Mouse (Mus musculus): ENCODE measurements around the gene Sugct. TPM values are rescaled to one million over a fixed set of nuclear protein-coding genes. Genes with fewer than 3 reads are reported as not detected.
A peak's percentile ranks its signal among the peaks of the same experiment; 100 is the strongest.

Sugct gene
- polyA plus RNA-seq, 1 experiment from 2014 or later: 2.7 TPM

DNA sequence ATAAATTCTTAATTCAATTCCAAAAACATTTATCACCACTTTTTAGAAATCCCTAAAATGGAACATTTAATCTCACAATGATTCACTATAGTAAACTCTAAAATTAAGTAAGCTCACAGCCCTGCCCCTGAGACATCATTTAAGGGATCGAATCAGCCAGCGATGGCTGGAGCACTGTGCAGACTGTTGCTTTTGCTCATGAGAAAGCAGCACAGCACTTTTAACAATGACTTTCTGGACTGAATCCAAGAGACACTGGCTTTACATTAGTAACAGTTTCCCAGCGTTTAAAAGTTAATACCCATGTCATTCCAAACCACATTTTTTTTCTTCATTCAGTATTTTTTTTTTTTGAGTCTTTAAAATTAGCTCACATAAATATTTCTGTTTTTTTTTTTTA lies 398.9 kb downstream of the Sugct start:
- Histone ChIP-seq H3K27me3 (ENCODE audit: control insufficient read depth, insufficient read depth, low read length) (no peaks in the 10 kb centered on the region), H3K4me1 (ENCODE audit: control insufficient read depth, insufficient read depth, low read length) (no peaks in the 10 kb centered on the region), H3K4me3 (ENCODE audit: low read depth, low read length) (no peak overlapping the region), H3K9me3 (ENCODE audit: control insufficient read depth, low read length) (no peaks in the 10 kb centered on the region), H3K4me2 (ENCODE audit: low read depth) (no peak overlapping the region), H3K27ac (ENCODE audit: low read depth, low read length) (no peak overlapping the region), H3K36me3 (ENCODE audit: control insufficient read depth, insufficient read depth, low read length) (no peaks in the 10 kb centered on the region), H3K9ac (ENCODE audit: low read length) (no peak overlapping the region)
- 78% methylated on average over 3 of the region's 3 CpGs for WGBS
- no peak for ATAC-seq (ENCODE audit: insufficient read depth, low FRiP score, low TSS enrichment)
- DNase-seq (ENCODE audit: low spot score): no peak

DNA sequence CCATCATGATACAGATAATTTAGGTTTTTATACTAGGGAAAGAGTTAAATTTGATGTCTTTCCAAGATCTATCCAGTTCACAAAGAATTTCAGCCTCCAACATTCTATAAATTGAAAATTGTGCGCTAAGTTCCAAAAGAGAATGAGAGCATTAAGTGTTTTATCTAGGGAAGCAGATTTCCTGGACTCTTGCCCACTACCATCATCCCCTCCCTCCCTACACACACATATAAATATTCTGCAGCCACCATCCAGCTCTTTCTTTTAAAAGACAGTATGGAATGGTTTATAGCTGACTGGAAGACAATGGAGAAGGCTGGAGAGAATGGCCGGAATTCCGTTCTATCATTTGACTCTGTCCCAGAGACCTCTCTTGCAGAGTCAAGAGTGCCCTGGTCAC lies 404.3 kb downstream of the Sugct start:
- no peaks in the 10 kb centered on the region for H3K36me3 ChIP-seq (ENCODE audit: control insufficient read depth, insufficient read depth, low read length)
- H3K4me1 ChIP-seq (ENCODE audit: control insufficient read depth, insufficient read depth, low read length): no peaks in the 10 kb centered on the region
- no peak overlapping the region for H3K4me3 ChIP-seq (ENCODE audit: low read depth, low read length)
- WGBS: 64% methylated on average over 3 of the region's 3 CpGs
- DNase-seq (ENCODE audit: low spot score) (no peak), ATAC-seq (ENCODE audit: insufficient read depth, low FRiP score, low TSS enrichment) (no peak)
- no peaks in the 10 kb centered on the region for H3K27me3 ChIP-seq (ENCODE audit: control insufficient read depth, insufficient read depth, low read length)
- no peaks in the 10 kb centered on the region for H3K9me3 ChIP-seq (ENCODE audit: control insufficient read depth, low read length)
- no peak overlapping the region for H3K27ac ChIP-seq (ENCODE audit: low read depth, low read length)
- H3K9ac ChIP-seq (ENCODE audit: low read length): no peak overlapping the region
- H3K4me2 ChIP-seq (ENCODE audit: low read depth): no peak overlapping the region

DNA sequence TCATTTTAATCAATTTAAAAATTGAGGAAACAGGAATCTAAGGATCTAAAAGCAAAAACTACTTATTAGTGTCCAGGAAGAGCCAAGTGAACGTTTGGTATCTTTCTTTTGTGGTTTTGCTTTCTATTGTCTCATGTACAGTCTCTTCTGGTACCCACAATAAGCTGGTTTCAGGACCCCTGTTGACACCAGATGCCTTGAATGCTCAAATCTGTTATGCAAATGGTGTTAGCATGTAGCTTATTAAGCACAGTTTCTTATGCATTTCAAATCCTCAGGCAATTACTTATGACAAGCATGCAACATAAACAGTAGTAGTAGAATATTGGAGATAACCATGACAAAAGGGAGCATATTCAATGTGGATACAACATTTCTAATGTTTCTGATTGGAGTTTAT lies 407.0 kb downstream of the Sugct start:
- H3K9me3 ChIP-seq (ENCODE audit: control insufficient read depth, low read length): no peaks in the 10 kb centered on the region
- no peaks in the 10 kb centered on the region for H3K27me3 ChIP-seq (ENCODE audit: control insufficient read depth, insufficient read depth, low read length)
- H3K9ac ChIP-seq (ENCODE audit: low read length): no peak overlapping the region
- H3K4me3 ChIP-seq (ENCODE audit: low read depth, low read length): no peak overlapping the region
- 50% methylated on average over 1 of the region's 1 CpGs for WGBS
- H3K4me1 ChIP-seq (ENCODE audit: control insufficient read depth, insufficient read depth, low read length): no peaks in the 10 kb centered on the region
- no peak overlapping the region for H3K27ac ChIP-seq (ENCODE audit: low read depth, low read length)
- H3K36me3 ChIP-seq (ENCODE audit: control insufficient read depth, insufficient read depth, low read length): no peaks in the 10 kb centered on the region
- no peak overlapping the region for H3K4me2 ChIP-seq (ENCODE audit: low read depth)
- ATAC-seq (ENCODE audit: insufficient read depth, low FRiP score, low TSS enrichment) (no peak), DNase-seq (ENCODE audit: low spot score) (no peak)

DNA sequence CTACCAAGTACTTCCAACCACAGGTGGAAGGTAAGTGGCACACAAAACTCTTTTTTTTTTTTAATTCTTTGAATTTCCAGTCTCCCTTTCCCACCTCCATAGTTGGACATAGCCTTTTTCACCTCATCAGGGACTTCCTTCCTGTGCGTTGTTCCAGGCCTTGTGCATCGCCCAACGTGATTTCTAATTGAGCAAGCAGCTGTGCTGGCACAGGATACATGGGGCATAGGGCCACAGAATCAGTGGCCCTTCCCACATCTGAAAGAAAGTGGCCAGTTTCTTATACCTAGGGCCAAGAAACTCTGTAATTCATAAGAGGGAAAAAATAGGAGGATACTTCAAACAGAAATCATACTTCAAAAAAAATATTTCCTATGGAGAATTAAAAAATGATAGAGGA lies 449.4 kb downstream of the Sugct start:
- 88% methylated on average over 3 of the region's 3 CpGs for WGBS
- ATAC-seq (ENCODE audit: insufficient read depth, low FRiP score, low TSS enrichment) (no peak), DNase-seq (ENCODE audit: low spot score) (no peak)

DNA sequence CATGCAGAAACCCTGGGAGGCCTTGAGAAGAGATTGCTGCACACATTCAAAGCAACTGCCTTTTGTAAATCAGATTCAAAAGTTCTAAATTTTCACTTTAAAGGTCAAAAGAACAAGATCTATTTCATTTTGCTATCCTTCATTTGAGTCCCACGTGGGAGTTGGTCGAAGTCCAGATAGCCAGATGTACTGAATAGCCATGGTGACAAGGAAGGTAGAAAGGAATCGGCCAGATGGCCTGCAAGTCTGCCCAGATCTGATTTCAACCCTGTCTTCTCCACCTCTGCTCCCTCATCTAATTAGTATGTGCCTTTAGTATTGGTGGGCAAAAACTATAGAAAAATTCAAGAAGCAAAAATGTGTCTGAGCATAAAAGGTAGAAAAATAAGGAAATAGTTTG lies 478.8 kb downstream of the Sugct start:
- WGBS: 50% methylated on average over 3 of the region's 3 CpGs
- Histone ChIP-seq H3K9me3 (ENCODE audit: control insufficient read depth, low read length) (no peaks in the 10 kb centered on the region), H3K27me3 (ENCODE audit: control insufficient read depth, insufficient read depth, low read length) (no peaks in the 10 kb centered on the region), H3K4me2 (ENCODE audit: low read depth) (no peak overlapping the region), H3K4me1 (ENCODE audit: control insufficient read depth, insufficient read depth, low read length) (no peaks in the 10 kb centered on the region), H3K4me3 (ENCODE audit: low read depth, low read length) (no peak overlapping the region), H3K36me3 (ENCODE audit: control insufficient read depth, insufficient read depth, low read length) (no peaks in the 10 kb centered on the region), H3K9ac (ENCODE audit: low read length) (no peak overlapping the region), H3K27ac (ENCODE audit: low read depth, low read length) (no peak overlapping the region)
- DNase-seq (ENCODE audit: low spot score) (no peak), ATAC-seq (ENCODE audit: insufficient read depth, low FRiP score, low TSS enrichment) (no peak)

More for the DNA sequence above, 449.4 kb downstream of the Sugct start:
- Histone ChIP-seq H3K4me1 (ENCODE audit: control insufficient read depth, insufficient read depth, low read length) (no peaks in the 10 kb centered on the region), H3K9me3 (ENCODE audit: control insufficient read depth, low read length) (no peaks in the 10 kb centered on the region), H3K4me3 (ENCODE audit: low read depth, low read length) (no peak overlapping the region), H3K27ac (ENCODE audit: low read depth, low read length) (no peak overlapping the region), H3K4me2 (ENCODE audit: low read depth) (no peak overlapping the region), H3K9ac (ENCODE audit: low read length) (no peak overlapping the region), H3K27me3 (ENCODE audit: control insufficient read depth, insufficient read depth, low read length) (no peaks in the 10 kb centered on the region), H3K36me3 (ENCODE audit: control insufficient read depth, insufficient read depth, low read length) (no peaks in the 10 kb centered on the region)

DNA sequence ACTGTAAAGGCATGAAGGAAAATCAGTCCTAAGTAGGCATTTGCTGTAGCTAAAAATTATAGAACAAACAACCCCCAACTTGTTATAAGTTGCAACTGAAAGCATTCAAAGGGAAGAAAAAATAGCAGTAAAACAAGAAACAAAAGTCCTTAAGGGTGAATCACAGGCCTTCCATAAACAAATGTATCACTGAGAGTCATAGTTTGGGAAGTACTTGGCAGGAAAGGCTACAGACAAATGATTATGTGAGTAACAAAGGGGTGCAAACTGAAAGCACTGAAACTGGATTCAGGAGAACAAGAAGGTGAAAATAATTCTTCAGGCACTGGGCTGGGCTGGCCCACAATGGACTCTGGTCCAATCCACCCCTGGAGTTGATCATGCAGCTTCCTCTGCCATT lies 482.7 kb downstream of the Sugct start:
- DNase-seq (ENCODE audit: low spot score): no peak
- no peak overlapping the region for H3K4me3 ChIP-seq (ENCODE audit: low read depth, low read length)
- no peaks in the 10 kb centered on the region for H3K27me3 ChIP-seq (ENCODE audit: control insufficient read depth, insufficient read depth, low read length)
- H3K4me1 ChIP-seq (ENCODE audit: control insufficient read depth, insufficient read depth, low read length): no peaks in the 10 kb centered on the region
- H3K27ac ChIP-seq (ENCODE audit: low read depth, low read length): no peak overlapping the region
- ATAC-seq (ENCODE audit: insufficient read depth, low FRiP score, low TSS enrichment): no peak
- H3K36me3 ChIP-seq (ENCODE audit: control insufficient read depth, insufficient read depth, low read length): no peaks in the 10 kb centered on the region
- no peak overlapping the region for H3K4me2 ChIP-seq (ENCODE audit: low read depth)
- no peak overlapping the region for H3K9ac ChIP-seq (ENCODE audit: low read length)
- H3K9me3 ChIP-seq (ENCODE audit: control insufficient read depth, low read length): no peaks in the 10 kb centered on the region

DNA sequence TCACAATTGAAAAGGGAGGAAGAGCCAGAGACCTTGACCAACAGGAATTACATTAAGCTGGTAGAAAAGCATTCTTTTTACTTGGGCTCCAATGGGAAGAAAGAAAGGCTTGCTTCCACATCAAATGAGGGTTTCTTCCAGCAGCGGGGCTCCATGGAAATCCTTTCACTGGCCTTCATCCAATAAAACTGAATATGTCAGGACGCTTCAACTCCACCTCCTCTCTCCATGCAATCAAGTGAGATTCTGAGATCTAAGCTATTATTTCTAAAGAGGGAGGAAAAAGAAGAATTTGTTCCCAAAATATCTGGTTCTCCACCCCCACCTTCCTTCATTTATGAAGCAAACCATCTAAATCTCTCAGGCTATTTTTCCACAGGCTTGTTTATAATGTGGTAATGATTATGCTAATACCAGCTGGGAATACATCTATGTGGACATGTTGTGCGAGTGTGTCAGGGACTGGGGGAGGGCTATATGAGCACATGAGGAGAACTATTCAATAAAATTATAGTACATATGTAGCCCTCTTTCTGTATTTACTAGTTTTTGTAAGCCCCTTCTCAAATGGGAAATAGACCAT lies 505.1 kb downstream of the Sugct start:
- no peak for DNase-seq (ENCODE audit: low spot score)
- no peaks in the 10 kb centered on the region for H3K27me3 ChIP-seq (ENCODE audit: control insufficient read depth, insufficient read depth, low read length)
- H3K9me3 ChIP-seq (ENCODE audit: control insufficient read depth, low read length): no peaks in the 10 kb centered on the region
- no peak overlapping the region for H3K4me3 ChIP-seq (ENCODE audit: low read depth, low read length)
- WGBS: 76% methylated on average over 3 of the region's 3 CpGs
- H3K9ac ChIP-seq (ENCODE audit: low read length): no peak overlapping the region
- ATAC-seq (ENCODE audit: insufficient read depth, low FRiP score, low TSS enrichment): no peak
- no peaks in the 10 kb centered on the region for H3K36me3 ChIP-seq (ENCODE audit: control insufficient read depth, insufficient read depth, low read length)
- no peak overlapping the region for H3K27ac ChIP-seq (ENCODE audit: low read depth, low read length)
- H3K4me2 ChIP-seq (ENCODE audit: low read depth): no peak overlapping the region
- no peaks in the 10 kb centered on the region for H3K4me1 ChIP-seq (ENCODE audit: control insufficient read depth, insufficient read depth, low read length)

DNA sequence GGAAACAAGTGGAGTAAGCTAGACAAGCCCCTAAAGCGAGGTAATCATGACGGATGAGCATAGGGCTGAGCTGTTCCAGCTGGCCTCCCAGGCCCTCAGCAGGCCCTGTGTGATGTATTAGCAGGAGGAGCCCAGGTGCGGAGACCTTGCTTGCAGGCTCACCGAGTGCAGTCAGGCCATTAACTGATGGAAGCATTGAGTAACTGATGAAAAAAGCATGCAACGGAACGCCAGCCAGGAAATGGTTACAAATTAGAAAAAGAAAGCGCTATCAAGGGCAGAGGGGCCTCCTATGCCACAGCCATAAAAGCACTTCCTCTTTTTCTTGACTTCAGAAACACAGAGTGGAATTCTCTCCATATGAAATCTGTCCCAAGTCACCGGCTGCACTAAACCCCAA lies 510.1 kb downstream of the Sugct start:
- peak; percentile 49 for DNase-seq (ENCODE audit: low spot score)
- Histone ChIP-seq H3K4me3 (ENCODE audit: low read depth, low read length) (no peak overlapping the region), H3K9ac (ENCODE audit: low read length) (no peak overlapping the region), H3K4me1 (ENCODE audit: control insufficient read depth, insufficient read depth, low read length) (no peaks in the 10 kb centered on the region), H3K36me3 (ENCODE audit: control insufficient read depth, insufficient read depth, low read length) (no peaks in the 10 kb centered on the region), H3K4me2 (ENCODE audit: low read depth) (no peak overlapping the region), H3K9me3 (ENCODE audit: control insufficient read depth, low read length) (no peaks in the 10 kb centered on the region), H3K27ac (ENCODE audit: low read depth, low read length) (no peak overlapping the region), H3K27me3 (ENCODE audit: control insufficient read depth, insufficient read depth, low read length) (no peaks in the 10 kb centered on the region)
- 43% methylated on average over 8 of the region's 8 CpGs for WGBS
- ATAC-seq (ENCODE audit: insufficient read depth, low FRiP score, low TSS enrichment): no peak

DNA sequence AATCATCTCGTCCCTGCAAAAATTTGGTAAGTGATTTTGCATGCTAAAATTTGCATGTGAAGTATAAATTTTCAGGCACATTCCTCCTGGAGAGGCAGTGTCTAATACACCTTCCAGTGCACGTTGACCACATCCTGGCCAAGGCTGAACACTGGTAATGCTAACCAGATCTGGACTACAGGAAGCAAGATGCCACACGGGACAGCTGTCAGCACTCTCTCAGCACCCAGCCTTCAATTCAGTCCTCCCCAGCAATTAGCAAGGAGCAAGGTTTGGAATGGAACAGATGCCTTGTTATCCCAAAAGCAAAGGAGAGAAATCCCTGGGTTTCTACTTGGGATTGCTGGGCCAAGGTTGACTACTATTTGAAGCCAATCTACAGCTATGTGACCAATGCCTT lies 529.4 kb downstream of the Sugct start:
- Histone ChIP-seq H3K27me3 (ENCODE audit: control insufficient read depth, insufficient read depth, low read length) (no peaks in the 10 kb centered on the region), H3K4me3 (ENCODE audit: low read depth, low read length) (no peak overlapping the region), H3K4me1 (ENCODE audit: control insufficient read depth, insufficient read depth, low read length) (no peaks in the 10 kb centered on the region), H3K9ac (ENCODE audit: low read length) (no peak overlapping the region), H3K27ac (ENCODE audit: low read depth, low read length) (no peak overlapping the region), H3K4me2 (ENCODE audit: low read depth) (no peak overlapping the region), H3K9me3 (ENCODE audit: control insufficient read depth, low read length) (no peaks in the 10 kb centered on the region), H3K36me3 (ENCODE audit: control insufficient read depth, insufficient read depth, low read length) (no peaks in the 10 kb centered on the region)
- ATAC-seq (ENCODE audit: insufficient read depth, low FRiP score, low TSS enrichment) (no peak), DNase-seq (ENCODE audit: low spot score) (no peak)
- WGBS: 61% methylated on average over 3 of the region's 3 CpGs
